Comparison of ENCODE assay signal across 21 mouse cellular contexts in the genomic region with DNA sequence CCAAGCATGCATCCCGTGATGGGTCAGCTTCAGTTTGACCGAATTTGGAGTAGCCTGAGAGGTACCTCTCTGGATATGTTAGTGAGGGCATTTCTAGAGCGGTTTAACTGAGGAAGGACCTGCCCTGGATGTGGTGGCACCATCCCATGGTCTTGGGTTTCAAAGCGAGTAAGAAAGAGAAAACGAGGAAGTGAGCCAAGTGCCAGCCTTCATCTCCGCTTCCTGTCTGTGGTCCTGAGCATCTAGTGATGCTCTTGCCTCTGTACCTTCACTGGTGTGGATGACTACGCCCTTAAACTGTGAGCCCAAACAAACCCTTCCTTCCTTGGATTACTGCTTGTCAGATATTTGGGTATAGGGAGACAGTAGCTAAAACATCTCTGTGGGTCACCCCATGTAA.
"Had no signal": no experiment of that assay in that cellular context is flagged by ENCODE, and none has a peak within 500 bp of the region (broad histone marks: within the 10 kb centered on the region; RNA-seq: fewer than 3 reads in every experiment).

No protein-coding gene starts in this region.

- H3K9ac ChIP-seq: liver, embryonic 12.5 days; liver, embryonic 14.5 days; lung, embryonic 14.5 days; midbrain, embryonic 12.5 days; neural tube, embryonic 12.5 days; stomach, embryonic 15.5 days had no signal

- H3K36me3 ChIP-seq: liver, embryonic 12.5 days; midbrain, embryonic 10.5 days; midbrain, embryonic 12.5 days; neural tube, embryonic 12.5 days; stomach, embryonic 15.5 days had no signal

- H3K27me3 ChIP-seq: liver, embryonic 12.5 days; midbrain, embryonic 12.5 days; neural tube, embryonic 12.5 days; stomach, embryonic 15.5 days had no signal

- ATAC-seq: liver, embryonic 12.5 days; midbrain, embryonic 16.5 days had no signal

- H3K9me3 ChIP-seq: liver, embryonic 12.5 days; midbrain, embryonic 10.5 days; midbrain, embryonic 12.5 days; neural tube, embryonic 12.5 days; stomach, embryonic 15.5 days had no signal

- H3K27ac ChIP-seq: liver, embryonic 12.5 days; liver, embryonic 14.5 days; midbrain, embryonic 10.5 days; midbrain, embryonic 12.5 days; neural tube, embryonic 12.5 days; stomach, embryonic 15.5 days; stomach, postnatal 0 days had no signal

- H3K4me1 ChIP-seq: liver, embryonic 12.5 days; midbrain, embryonic 10.5 days; midbrain, embryonic 12.5 days; neural tube, embryonic 12.5 days; stomach, embryonic 15.5 days had no signal

- H3K4me2 ChIP-seq: liver, embryonic 12.5 days; lung, embryonic 14.5 days; midbrain, embryonic 12.5 days; neural tube, embryonic 12.5 days; stomach, embryonic 15.5 days had no signal

- H3K4me3 ChIP-seq: liver, embryonic 12.5 days; midbrain, embryonic 10.5 days; midbrain, embryonic 12.5 days; neural tube, embryonic 12.5 days; stomach, embryonic 15.5 days had no signal

- DNase-seq: lung, adult 18-20 months; lung, embryonic 14.5 days; lung, postnatal 10 days; lung, postnatal 4 days; midbrain, embryonic 14.5 days; retina, postnatal 1 day; right cerebral cortex, adult 18-20 months; right cerebral cortex, postnatal 25 days; right cerebral cortex, postnatal 4 days; spleen, adult 18-20 months; thymus, adult 2 months; thymus, postnatal 25 days; thymus, postnatal 4 days had no signal
